Mouse (Mus musculus): ENCODE measurements around the gene Cacna2d2.

- TF ChIP-seq GATA1 (IDR thresholded peaks at IDR 0.05; ENCODE audit: low read length): no peak
- TF ChIP-seq TAL1 (IDR thresholded peaks at IDR 0.05; ENCODE audit: low read length): no peak
Observed at GRCm38 (mm10) chr9:107474016-107474415, 74.6 kb downstream of the Cacna2d2 start.
